Mouse (Mus musculus): ENCODE results near the gene Notch3. TPM values are rescaled to one million over a fixed set of nuclear protein-coding genes. Genes with fewer than 3 reads are reported as not detected.
A peak's percentile ranks its signal among the peaks of the same experiment; 100 is the strongest.

Notch3 gene
- polyA plus RNA-seq, 1 experiment from 2014 or later: 0.20 TPM

- Histone ChIP-seq H3K4me2 (ENCODE audit: low read depth, low read length) (peak overlapping the region; percentile 62), H3K4me3 (ENCODE audit: low read depth, low read length) (peak overlapping the region; percentile 23), H3K27me3 (ENCODE audit: insufficient read depth, low read length) (no peaks in the 10 kb centered on the region), H3K9ac (replicated peaks) (peak overlapping the region; percentile 31), H3K4me1 (ENCODE audit: insufficient read depth) (peaks cover 21% of the 10 kb centered on the region), H3K27ac (ENCODE audit: low read depth) (peak overlapping the region; percentile 88), H3K9me3 (ENCODE audit: low read length) (no peaks in the 10 kb centered on the region), H3K36me3 (replicated peaks; ENCODE audit: insufficient read depth, low read length) (no peaks in the 10 kb centered on the region)
- DNase-seq: no peak
- 0 out of 2 replicates have a peak, but pooled peaks have one; percentile 0 for ATAC-seq
- 21% methylated on average over 1 of the region's 1 CpGs for WGBS (ENCODE audit: insufficient replicate concordance)
- no peak for TF ChIP-seq EP300 (IDR thresholded peaks at IDR 0.05; ENCODE audit: low read depth)
- TF ChIP-seq CTCF (IDR thresholded peaks at IDR 0.05; ENCODE audit: low read depth): no peak
Observed at GRCm38 (mm10) chr17:32091032-32091363, 75.7 kb downstream of the Notch3 start.

GRCm38 (mm10) chr17:32087069-32087468 is 79.6 kb downstream of the Notch3 start:
- H3K9me3 ChIP-seq (ENCODE audit: low read length): no peaks in the 10 kb centered on the region
- no peak overlapping the region for H3K4me3 ChIP-seq (ENCODE audit: low read depth, low read length)
- DNase-seq (peak; percentile 32), ATAC-seq (no peak)
- peaks cover 16% of the 10 kb centered on the region for H3K4me1 ChIP-seq (ENCODE audit: insufficient read depth)
- no peaks in the 10 kb centered on the region for H3K27me3 ChIP-seq (ENCODE audit: insufficient read depth, low read length)
- no peak overlapping the region for H3K27ac ChIP-seq (ENCODE audit: low read depth)
- H3K36me3 ChIP-seq (replicated peaks; ENCODE audit: insufficient read depth, low read length): no peaks in the 10 kb centered on the region
- H3K9ac ChIP-seq (replicated peaks): no peak overlapping the region
- TF ChIP-seq EP300 (IDR thresholded peaks at IDR 0.05; ENCODE audit: low read depth) (no peak), CTCF (IDR thresholded peaks at IDR 0.05; ENCODE audit: low read depth) (no peak)
- H3K4me2 ChIP-seq (ENCODE audit: low read depth, low read length): no peak overlapping the region
- 93% methylated on average over 2 of the region's 2 CpGs for WGBS (ENCODE audit: insufficient replicate concordance)

- no peak overlapping the region for H3K9ac ChIP-seq (replicated peaks)
- no peaks in the 10 kb centered on the region for H3K9me3 ChIP-seq (ENCODE audit: low read length)
- TF ChIP-seq EP300 (IDR thresholded peaks at IDR 0.05; ENCODE audit: low read depth): no peak
- no peak for TF ChIP-seq CTCF (IDR thresholded peaks at IDR 0.05; ENCODE audit: low read depth)
- H3K4me2 ChIP-seq (ENCODE audit: low read depth, low read length): no peak overlapping the region
- no peak overlapping the region for H3K4me3 ChIP-seq (ENCODE audit: low read depth, low read length)
- H3K4me1 ChIP-seq (ENCODE audit: insufficient read depth): no peaks in the 10 kb centered on the region
- no peak overlapping the region for H3K27ac ChIP-seq (ENCODE audit: low read depth)
- 91% methylated on average over 2 of the region's 2 CpGs for WGBS (ENCODE audit: insufficient replicate concordance)
- DNase-seq: no peak
- ATAC-seq: no peak
- no peaks in the 10 kb centered on the region for H3K36me3 ChIP-seq (replicated peaks; ENCODE audit: insufficient read depth, low read length)
- H3K27me3 ChIP-seq (ENCODE audit: insufficient read depth, low read length): no peaks in the 10 kb centered on the region
Observed at GRCm38 (mm10) chr17:32083351-32083750, 83.3 kb downstream of the Notch3 start.

- WGBS (ENCODE audit: insufficient replicate concordance): 12% methylated on average over 2 of the region's 2 CpGs
- DNase-seq (peak; percentile 76), ATAC-seq (peak; percentile 57; the same call in 1 of the 2 replicates)
- TF ChIP-seq EP300 (IDR thresholded peaks at IDR 0.05; ENCODE audit: low read depth): no peak
- peak; percentile 86 for TF ChIP-seq CTCF (IDR thresholded peaks at IDR 0.05; ENCODE audit: low read depth)
- no peaks in the 10 kb centered on the region for H3K4me1 ChIP-seq (ENCODE audit: insufficient read depth)
- H3K4me2 ChIP-seq (ENCODE audit: low read depth, low read length): no peak overlapping the region
- H3K9ac ChIP-seq (replicated peaks): no peak overlapping the region
- H3K9me3 ChIP-seq (ENCODE audit: low read length): no peaks in the 10 kb centered on the region
- no peak overlapping the region for H3K4me3 ChIP-seq (ENCODE audit: low read depth, low read length)
- H3K36me3 ChIP-seq (replicated peaks; ENCODE audit: insufficient read depth, low read length): no peaks in the 10 kb centered on the region
- H3K27ac ChIP-seq (ENCODE audit: low read depth): no peak overlapping the region
- no peaks in the 10 kb centered on the region for H3K27me3 ChIP-seq (ENCODE audit: insufficient read depth, low read length)
Observed at GRCm38 (mm10) chr17:32075164-32075563, 91.5 kb downstream of the Notch3 start.

GRCm38 (mm10) chr17:32074658-32075057 is 92.0 kb downstream of the Notch3 start:
- H3K9ac ChIP-seq (replicated peaks): no peak overlapping the region
- H3K9me3 ChIP-seq (ENCODE audit: low read length): 0 out of 2 replicates have a peak, but pooled peaks cover 2% of the 10 kb centered on the region
- ATAC-seq (no peak), DNase-seq (no peak)
- no peaks in the 10 kb centered on the region for H3K4me1 ChIP-seq (ENCODE audit: insufficient read depth)
- no peak overlapping the region for H3K4me2 ChIP-seq (ENCODE audit: low read depth, low read length)
- no peak for TF ChIP-seq CTCF (IDR thresholded peaks at IDR 0.05; ENCODE audit: low read depth)
- no peak for TF ChIP-seq EP300 (IDR thresholded peaks at IDR 0.05; ENCODE audit: low read depth)
- H3K4me3 ChIP-seq (ENCODE audit: low read depth, low read length): no peak overlapping the region
- WGBS (ENCODE audit: insufficient replicate concordance): 40% methylated on average over 4 of the region's 4 CpGs
- no peaks in the 10 kb centered on the region for H3K36me3 ChIP-seq (replicated peaks; ENCODE audit: insufficient read depth, low read length)
- H3K27me3 ChIP-seq (ENCODE audit: insufficient read depth, low read length): no peaks in the 10 kb centered on the region
- H3K27ac ChIP-seq (ENCODE audit: low read depth): no peak overlapping the region

GRCm38 (mm10) chr17:32073359-32073758 is 93.3 kb downstream of the Notch3 start:
- 0 out of 2 replicates have a peak, but pooled peaks cover 2% of the 10 kb centered on the region for H3K9me3 ChIP-seq (ENCODE audit: low read length)
- H3K4me1 ChIP-seq (ENCODE audit: insufficient read depth): no peaks in the 10 kb centered on the region
- WGBS (ENCODE audit: insufficient replicate concordance): 0% methylated on average over 2 of the region's 2 CpGs
- no peak overlapping the region for H3K4me3 ChIP-seq (ENCODE audit: low read depth, low read length)
- H3K36me3 ChIP-seq (replicated peaks; ENCODE audit: insufficient read depth, low read length): no peaks in the 10 kb centered on the region
- H3K27ac ChIP-seq (ENCODE audit: low read depth): no peak overlapping the region
- DNase-seq: peak; percentile 91
- ATAC-seq: peak; percentile 59
- H3K27me3 ChIP-seq (ENCODE audit: insufficient read depth, low read length): no peaks in the 10 kb centered on the region
- H3K4me2 ChIP-seq (ENCODE audit: low read depth, low read length): no peak overlapping the region
- TF ChIP-seq CTCF (IDR thresholded peaks at IDR 0.05; ENCODE audit: low read depth) (peak; percentile 98), EP300 (IDR thresholded peaks at IDR 0.05; ENCODE audit: low read depth) (no peak)
- no peak overlapping the region for H3K9ac ChIP-seq (replicated peaks)

Other genes with a start within 250 kb of the Notch3 start
- 10.5 and 13.9 TPM in 2 replicates for gene Rrp1b, start 130.8 kb downstream of the Notch3 start, polyA plus RNA-seq (2015; fragmentation: Nextera tagmentation; extraction: Ambion mirVana)
- 0.21 and 0.42 TPM in 2 replicates for gene Hsf2bp, start 130.5 kb downstream of the Notch3 start, polyA plus RNA-seq (2015; fragmentation: Nextera tagmentation; extraction: Ambion mirVana)
- gene Ephx3, start 22.7 kb upstream of the Notch3 start, polyA plus RNA-seq (2015; fragmentation: Nextera tagmentation; extraction: Ambion mirVana): not detected in 2 replicates
- 20.2 and 20.7 TPM in 2 replicates for gene Brd4, start 117.9 kb upstream of the Notch3 start, polyA plus RNA-seq (2015; fragmentation: Nextera tagmentation; extraction: Ambion mirVana)
- gene Akap8, start 154.4 kb upstream of the Notch3 start, polyA plus RNA-seq (2015; fragmentation: Nextera tagmentation; extraction: Ambion mirVana): 14.5 and 17.3 TPM in 2 replicates
- 21.5 and 23.8 TPM in 2 replicates for gene Akap8l, start 183.8 kb upstream of the Notch3 start, polyA plus RNA-seq (2015; fragmentation: Nextera tagmentation; extraction: Ambion mirVana)
- gene Wiz, start 222.6 kb upstream of the Notch3 start, polyA plus RNA-seq (2015; fragmentation: Nextera tagmentation; extraction: Ambion mirVana): 2.7 and 3.2 TPM in 2 replicates
- gene Rasal3, start 236.7 kb upstream of the Notch3 start, polyA plus RNA-seq (2015; fragmentation: Nextera tagmentation; extraction: Ambion mirVana): 2.9 and 3.1 TPM in 2 replicates

All from liver, postnatal 0 days (tissue).